Mouse (Mus musculus) splenic B cell, adult 2 months (primary cell): ENCODE measurements around the gene Cdc45.
A peak's percentile ranks its signal among the peaks of the same experiment; 100 is the strongest.
"Not testable (repeated sequence)": the region's sequence is repeated elsewhere in the genome, so short reads cannot be mapped to it uniquely, and the experiment has no call there.

Experiments used
- DNase-seq: peaks from one replicate; pipeline ENCODE4 v3.0.0-alpha.2; 2011; ENCODE audit warnings: low read depth, low spot score
- H3K27me3 ChIP-seq: 2 replicates; pipeline ENCODE4 v1.6.1; 2012; ENCODE audit warnings: mild to moderate bottlenecking, low read length, moderate library complexity, mixed read lengths; ENCODE audit not compliant: control insufficient read depth, poor library complexity, insufficient read depth, severe bottlenecking
- H3K36me3 ChIP-seq: 2 replicates; pipeline ENCODE4 v1.6.1; 2012; ENCODE audit warnings: mild to moderate bottlenecking, low read length, moderate library complexity, mixed read lengths; ENCODE audit not compliant: control insufficient read depth, poor library complexity, insufficient read depth, severe bottlenecking

The Cdc45 gene

GRCm38 (mm10) chr16:18811468-18812384, at the start of gene Cdc45, which contains the start of gene Ufd1:
Gene Cdc45, minus strand, starts transcription at chr16:18811987.
Gene Ufd1, plus strand, starts transcription at chr16:18811779.
- no peaks in the 10 kb centered on the region for H3K27me3 ChIP-seq
- DNase-seq, result peak; percentile 96
- H3K36me3 ChIP-seq, result no peaks in the 10 kb centered on the region

GRCm38 (mm10) chr16:18860186-18860585, 48.4 kb upstream of the Cdc45 start:
- no peaks in the 10 kb centered on the region for H3K36me3 ChIP-seq
- DNase-seq, result no peak
- no peaks in the 10 kb centered on the region for H3K27me3 ChIP-seq

GRCm38 (mm10) chr16:18858551-18858950, 46.8 kb upstream of the Cdc45 start:
- DNase-seq, result peak; percentile 71
- Histone ChIP-seq H3K27me3 (no peaks in the 10 kb centered on the region), H3K36me3 (no peaks in the 10 kb centered on the region)

- DNase-seq, H3K27me3 ChIP-seq, H3K36me3 ChIP-seq: not testable (repeated sequence)
Observed at GRCm38 (mm10) chr16:18849521-18850190, 37.9 kb upstream of the Cdc45 start.

GRCm38 (mm10) chr16:18846301-18846820, 34.6 kb upstream of the Cdc45 start:
- Histone ChIP-seq H3K27me3 (no peaks in the 10 kb centered on the region), H3K36me3 (no peaks in the 10 kb centered on the region)
- no peak for DNase-seq

GRCm38 (mm10) chr16:18838346-18838745, 26.6 kb upstream of the Cdc45 start:
- Histone ChIP-seq H3K27me3 (no peaks in the 10 kb centered on the region), H3K36me3 (peaks cover 3% of the 10 kb centered on the region)
- DNase-seq, result no peak

GRCm38 (mm10) chr16:18836468-18837208, 24.9 kb upstream of the Cdc45 start, which contains the start of the genes 2510002D24Rik and Gm28539:
Gene 2510002D24Rik, plus strand, starts transcription at chr16:18836578.
Gene Gm28539, plus strand, starts transcription at chr16:18836584.
- DNase-seq, result peak; percentile 97
- Histone ChIP-seq H3K36me3 (peaks cover 5% of the 10 kb centered on the region), H3K27me3 (no peaks in the 10 kb centered on the region)

- Histone ChIP-seq H3K36me3 (peaks cover 8% of the 10 kb centered on the region), H3K27me3 (no peaks in the 10 kb centered on the region)
- no peak for DNase-seq
Observed at GRCm38 (mm10) chr16:18836073-18836467, 24.3 kb upstream of the Cdc45 start.

- peaks cover 18% of the 10 kb centered on the region for H3K36me3 ChIP-seq
- DNase-seq, result no peak
- H3K27me3 ChIP-seq, result no peaks in the 10 kb centered on the region
Observed at GRCm38 (mm10) chr16:18833486-18833885, 21.7 kb upstream of the Cdc45 start.

GRCm38 (mm10) chr16:18829102-18829501, 17.3 kb upstream of the Cdc45 start:
- no peaks in the 10 kb centered on the region for H3K27me3 ChIP-seq
- peaks cover 28% of the 10 kb centered on the region for H3K36me3 ChIP-seq
- DNase-seq, result no peak

GRCm38 (mm10) chr16:18828630-18829029, 16.8 kb upstream of the Cdc45 start:
- H3K27me3 ChIP-seq, result no peaks in the 10 kb centered on the region
- no peak for DNase-seq
- H3K36me3 ChIP-seq, result peaks cover 28% of the 10 kb centered on the region

GRCm38 (mm10) chr16:18822925-18823324, 11.1 kb upstream of the Cdc45 start:
- DNase-seq, result no peak
- Histone ChIP-seq H3K27me3 (no peaks in the 10 kb centered on the region), H3K36me3 (peaks cover 18% of the 10 kb centered on the region)

GRCm38 (mm10) chr16:18822356-18822755, 10.6 kb upstream of the Cdc45 start:
- H3K27me3 ChIP-seq, result no peaks in the 10 kb centered on the region
- H3K36me3 ChIP-seq, result peaks cover 15% of the 10 kb centered on the region
- no peak for DNase-seq

- H3K36me3 ChIP-seq, result no peaks in the 10 kb centered on the region; the same call in 1 of the 2 replicates
- no peak for DNase-seq
- H3K27me3 ChIP-seq, result no peaks in the 10 kb centered on the region
Observed at GRCm38 (mm10) chr16:18812385-18812910, 661 bp upstream of the Cdc45 start.
